Mouse (Mus musculus) fat pad, adult 2 months (tissue): ENCODE measurements around the gene Gdf2.

ENCODE experiments used
- DNase-seq: peaks from one replicate; pipeline ENCODE4 v3.0.0-alpha.2; 2011; ENCODE audit warnings: low read depth, low spot score; ENCODE audit errors: extremely low read depth

Gene Gdf2

GRCm38 (mm10) chr14:33953761-33954160, 12.9 kb downstream of the Gdf2 start, which contains the start of gene Rbp3:
TSS of gene Rbp3 (plus strand) at chr14:33954003.
- no peak for DNase-seq

DNA sequence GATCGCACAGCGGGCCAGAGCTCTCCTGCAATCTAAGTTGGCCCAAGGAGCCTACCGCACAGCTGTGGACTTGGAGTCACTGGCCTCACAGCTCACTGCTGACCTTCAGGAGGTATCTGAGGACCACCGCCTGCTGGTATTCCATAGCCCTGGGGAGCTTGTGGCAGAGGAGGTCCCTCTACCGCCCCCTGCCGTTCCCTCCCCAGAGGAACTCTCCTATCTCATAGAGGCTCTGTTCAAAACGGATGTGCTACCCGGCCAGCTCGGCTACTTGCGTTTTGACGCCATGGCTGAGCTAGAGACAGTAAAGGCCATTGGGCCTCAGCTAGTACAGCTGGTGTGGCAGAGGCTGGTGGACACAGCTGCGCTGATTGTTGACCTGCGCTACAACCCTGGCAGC, 15.2 kb downstream of the Gdf2 start:
- no peak for DNase-seq

GRCm38 (mm10) chr14:33958186-33958585, 17.3 kb downstream of the Gdf2 start:
- DNase-seq: no peak

- DNase-seq: no peak
Observed at GRCm38 (mm10) chr14:33958841-33959240, 18.0 kb downstream of the Gdf2 start.

DNA sequence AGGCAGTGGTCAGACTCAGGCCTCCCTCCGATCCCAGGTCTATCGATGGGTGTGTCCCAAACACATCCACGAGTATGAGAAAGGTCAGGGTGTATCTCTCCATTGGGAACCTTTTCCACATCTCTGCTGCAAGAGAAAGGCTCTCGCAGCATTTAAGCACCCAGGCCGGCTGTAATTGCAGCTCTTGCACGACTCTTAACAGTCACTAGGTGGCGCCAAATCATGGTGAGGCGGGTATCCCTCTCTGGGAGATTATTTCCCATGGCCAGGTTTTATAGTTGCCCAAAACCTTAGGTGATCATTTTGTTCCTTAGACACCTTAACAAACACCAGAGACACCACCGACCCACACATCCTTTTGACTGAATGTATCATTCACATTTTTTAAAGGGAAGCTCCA, 18.5 kb downstream of the Gdf2 start:
- no peak for DNase-seq

DNA sequence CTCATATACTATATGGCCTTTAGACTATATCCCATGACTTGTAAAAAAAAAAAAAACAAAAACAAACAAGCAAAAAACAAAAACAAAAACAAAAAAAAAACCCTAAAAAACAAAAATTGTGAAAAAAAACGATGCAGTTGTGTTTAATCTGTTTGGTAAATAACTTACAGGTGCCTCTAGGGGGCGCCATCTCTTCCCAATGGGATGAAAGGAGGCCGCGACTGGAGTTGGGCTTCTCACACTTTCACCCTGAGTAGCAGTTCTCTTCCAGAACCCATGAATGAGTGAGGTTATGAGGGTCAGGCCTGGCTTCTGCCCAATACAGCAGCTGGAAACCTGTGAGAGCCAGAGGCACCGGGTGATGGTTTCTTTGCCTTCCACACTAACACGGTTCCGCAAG, 24.8 kb downstream of the Gdf2 start:
- no peak for DNase-seq

DNA sequence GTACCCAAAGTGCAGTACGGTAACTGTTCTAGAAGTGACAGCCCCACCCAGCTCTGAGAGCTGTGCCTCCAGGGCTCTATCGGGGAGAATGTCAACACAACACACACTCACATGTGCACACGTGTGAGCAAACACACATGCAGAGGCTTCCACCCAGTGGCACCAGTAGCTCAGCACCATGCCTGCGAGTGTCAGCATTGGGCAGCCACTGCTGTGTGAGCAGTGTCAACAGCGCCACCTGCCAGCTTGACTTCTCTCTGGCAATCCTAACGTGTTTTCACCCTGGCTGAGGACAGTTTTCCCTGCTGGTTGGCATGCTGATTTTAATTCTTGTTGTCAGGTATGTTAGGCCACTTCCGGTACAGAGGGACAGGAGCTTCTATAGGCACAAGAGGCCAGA, 31.8 kb downstream of the Gdf2 start:
- no peak for DNase-seq

DNA sequence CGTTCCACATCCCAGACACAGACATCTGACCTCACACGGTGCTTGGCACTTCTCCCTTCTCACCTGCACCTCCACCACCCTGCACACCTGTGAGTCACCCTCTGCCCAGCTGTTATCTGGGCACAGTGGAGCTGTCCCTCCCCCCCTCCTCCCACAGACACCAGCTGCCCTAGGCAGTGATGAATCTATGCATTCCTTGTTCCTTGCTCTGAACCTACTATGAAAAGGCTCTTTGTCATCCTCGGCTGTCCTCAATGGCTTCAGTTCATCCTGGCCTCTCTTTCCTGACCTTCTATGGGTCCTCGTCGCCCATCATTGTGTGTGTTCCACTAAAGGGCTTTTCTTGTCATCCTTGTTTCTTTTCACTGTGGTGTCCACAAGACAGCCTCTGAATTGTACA, 33.9 kb downstream of the Gdf2 start:
- no peak for DNase-seq

DNA sequence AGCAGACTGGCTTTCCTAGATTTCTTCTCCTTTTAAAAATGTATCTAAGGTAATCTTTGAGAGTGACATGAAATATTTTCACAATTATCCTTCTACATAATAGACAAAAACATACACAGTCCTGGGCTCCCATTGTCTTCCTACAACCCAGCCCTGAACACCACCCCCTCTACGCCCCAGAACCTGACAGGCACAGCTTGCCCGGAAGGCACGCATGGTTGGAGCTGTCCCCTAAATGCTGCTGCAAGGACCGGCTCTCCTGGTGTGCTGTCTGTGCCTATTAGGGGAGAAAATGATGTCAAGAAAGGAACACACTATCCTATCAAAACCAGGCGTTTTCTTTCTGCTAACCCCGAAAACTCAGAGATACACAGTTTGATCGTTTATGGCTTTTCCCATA, 36.9 kb downstream of the Gdf2 start:
- no peak for DNase-seq

DNA sequence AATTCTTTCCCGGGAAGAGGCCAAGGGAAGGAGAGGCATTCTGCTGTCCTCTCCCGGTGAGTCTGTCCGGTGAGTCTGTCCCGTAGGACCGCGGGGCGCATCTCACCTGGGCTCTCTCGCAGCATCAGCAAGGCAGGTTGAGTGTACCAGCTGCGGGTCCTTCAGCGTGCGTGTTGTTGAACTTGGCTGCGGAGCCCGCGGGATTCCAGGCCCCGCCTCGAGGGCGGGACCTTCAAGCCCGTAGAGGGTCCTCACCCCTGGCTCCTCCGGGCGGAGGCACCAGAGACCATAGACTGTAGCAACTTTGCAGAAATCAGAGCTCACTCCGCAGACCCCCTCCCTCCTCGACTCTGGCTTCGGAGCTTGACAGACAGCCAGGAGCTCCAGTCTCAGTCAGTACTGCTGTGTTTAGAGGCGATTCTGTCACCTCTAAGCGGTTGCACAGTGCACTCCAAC, 37.8 kb downstream of the Gdf2 start, which contains the start of gene Zfp488:
Zfp488 (minus strand) TSS at position 161 of the 456 bp plus-strand sequence.
- DNase-seq: no peak

GRCm38 (mm10) chr14:33989201-33989600, 48.4 kb downstream of the Gdf2 start:
- DNase-seq: no peak

- no peak for DNase-seq
Observed at GRCm38 (mm10) chr14:33991971-33992370, 51.1 kb downstream of the Gdf2 start.

- DNase-seq: no peak
Observed at GRCm38 (mm10) chr14:33993051-33993450, 52.2 kb downstream of the Gdf2 start.

GRCm38 (mm10) chr14:33993521-33994289, 52.9 kb downstream of the Gdf2 start:
- DNase-seq: no peak
